Mouse (Mus musculus): ENCODE results near the gene Prdx1.

The Prdx1 gene

DNA sequence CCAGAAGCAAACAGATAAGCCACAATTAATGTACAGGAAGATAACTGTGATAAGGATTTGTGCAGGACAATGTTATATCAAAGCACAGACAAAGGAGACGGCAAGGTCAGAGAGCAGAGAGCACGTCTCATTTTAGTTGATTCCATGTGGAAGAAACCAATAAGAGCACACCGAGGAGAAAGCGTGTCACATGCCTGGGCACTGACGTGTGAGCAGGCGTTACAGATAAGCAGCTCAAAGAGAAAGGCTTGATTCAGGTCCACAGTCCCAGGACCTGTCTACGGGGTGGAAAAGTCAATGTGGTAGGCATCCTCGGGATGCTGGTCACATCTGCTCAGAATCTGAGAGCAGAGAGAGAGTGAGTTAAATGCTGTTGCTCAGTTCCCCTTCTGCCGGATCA, 45.7 kb downstream of the Prdx1 start:
- no peak for DNase-seq

DNA sequence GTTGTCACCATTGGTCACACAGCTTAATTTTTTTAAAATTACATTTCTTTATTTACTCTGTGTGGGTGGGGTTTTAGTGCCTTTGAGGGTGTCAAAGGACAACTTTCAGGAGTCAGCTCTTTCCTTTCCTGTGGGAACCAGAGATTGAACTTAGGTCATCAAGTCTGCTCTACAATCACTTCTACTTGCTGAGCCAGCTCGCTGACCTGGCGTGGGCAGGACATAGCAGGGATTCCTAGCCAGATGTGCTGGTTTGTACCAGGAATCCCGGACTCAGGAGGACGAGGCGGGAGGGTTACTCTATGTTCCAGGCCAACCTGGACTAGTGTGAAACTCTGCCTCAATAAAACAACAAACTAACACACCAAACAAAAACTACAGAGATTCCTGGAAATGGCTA, 47.0 kb downstream of the Prdx1 start:
- no peak for DNase-seq

DNA sequence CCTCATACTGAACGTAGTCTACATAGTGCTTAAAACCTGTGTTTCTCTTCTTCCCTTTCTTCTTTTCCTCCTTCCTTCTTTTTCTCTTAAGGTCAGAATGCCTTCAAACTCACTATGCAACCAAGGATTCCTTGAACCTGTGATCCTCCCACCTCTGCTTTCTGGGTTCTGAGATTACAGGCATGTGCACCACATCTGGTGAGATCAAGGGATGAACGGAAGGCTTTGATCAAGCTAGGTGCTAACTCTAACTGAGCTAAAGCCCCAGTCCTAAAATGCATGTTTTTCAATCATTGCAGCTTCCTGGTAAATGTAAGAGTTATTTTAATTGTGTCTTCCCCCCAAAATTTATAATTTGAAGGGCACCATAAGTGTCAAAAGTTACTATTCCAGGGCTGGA, 49.7 kb downstream of the Prdx1 start:
- DNase-seq = no peak

DNA sequence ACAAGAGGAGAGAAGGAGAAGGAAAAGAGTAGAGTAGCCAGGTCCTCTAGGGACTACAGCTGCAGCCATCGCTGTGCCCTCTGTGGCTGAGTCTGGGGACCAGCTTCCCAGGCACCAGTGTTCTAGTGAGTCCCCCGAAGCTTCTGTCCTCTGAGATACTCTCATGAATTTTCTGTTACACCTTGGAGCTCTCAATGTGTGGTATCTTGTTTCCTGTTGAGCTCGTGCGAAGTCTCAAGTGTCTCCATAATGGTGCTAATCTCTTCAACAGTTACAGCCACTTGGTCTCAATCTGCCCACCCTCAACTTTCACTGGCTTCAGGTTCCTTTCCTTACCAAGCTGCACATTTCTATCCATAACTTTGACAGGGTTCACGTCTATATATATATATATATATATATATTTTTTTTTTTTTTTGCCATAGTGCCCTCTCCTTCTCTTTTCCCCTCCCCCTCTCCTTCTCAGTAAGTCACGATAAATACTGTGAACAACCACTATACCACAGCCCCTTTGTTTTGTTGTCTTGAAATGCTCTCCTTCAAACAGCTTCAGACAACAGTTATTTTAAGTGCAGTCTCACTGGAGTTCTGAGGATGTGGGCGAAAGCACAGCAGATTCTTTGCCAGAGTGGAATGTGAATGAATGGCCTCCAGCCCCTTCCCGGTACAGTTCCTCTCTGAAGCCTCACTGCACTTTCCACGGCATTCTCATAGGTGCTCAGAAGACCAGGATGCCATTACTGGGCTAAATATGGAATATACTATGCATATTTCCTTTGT, 53.8 kb downstream of the Prdx1 start:
- DNase-seq = no peak

DNA sequence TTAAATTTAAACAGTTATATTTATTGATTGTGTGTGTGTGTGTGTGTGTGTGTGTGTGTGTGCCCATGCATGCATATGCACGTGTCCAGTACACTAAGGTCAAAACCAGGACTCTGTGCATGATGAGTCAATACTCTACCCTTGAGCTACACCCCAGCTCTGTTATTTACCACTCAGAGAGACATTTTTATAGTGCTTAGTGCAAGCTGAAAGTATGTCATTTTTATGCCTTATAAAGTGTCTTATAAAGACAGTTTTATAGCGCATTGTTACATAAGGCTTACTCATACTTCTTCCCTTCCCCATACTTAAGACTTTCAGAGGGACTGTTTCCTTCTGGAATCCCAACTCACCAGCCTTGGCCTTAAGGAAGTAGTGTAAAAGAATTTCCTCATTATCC, 64.4 kb downstream of the Prdx1 start:
- no peak for DNase-seq

All from lung, postnatal 36 days (tissue).